12 mouse cellular contexts compared by ENCODE assay signal in genomic region chr7:133441169-133441568, GRCm38 (mm10).
DNase-seq lines count a peak whose midpoint lies in the region; ATAC-seq lines count a peak whose summit lies in the region.
"Had no signal": no experiment of that assay in that cellular context is flagged by ENCODE, and none has a peak within 500 bp of the region (broad histone marks: within the 10 kb centered on the region; RNA-seq: fewer than 3 reads in every experiment).

No protein-coding gene starts in this region.

- H3K4me1 ChIP-seq in heart, embryonic 13.5 days = peaks cover 10% of the 10 kb centered on the region; the same call in 1 of the 2 replicates
- peaks cover 31% of the 10 kb centered on the region for H3K4me1 ChIP-seq in embryonic facial prominence, embryonic 13.5 days
- peaks cover 19% of the 10 kb centered on the region for H3K4me1 ChIP-seq in hindbrain, embryonic 13.5 days (replicated peaks)
- H3K4me1 ChIP-seq in midbrain, embryonic 14.5 days (ENCODE audit: control insufficient read depth, insufficient read depth, low read length) = peaks cover 20% of the 10 kb centered on the region
- H3K4me1 ChIP-seq: liver, embryonic 13.5 days had no signal

- no peak overlapping the region for H3K27ac ChIP-seq in heart, embryonic 13.5 days (replicated peaks)
- H3K27ac ChIP-seq in embryonic facial prominence, embryonic 13.5 days = peak overlapping the region; percentile 55; the same call in 1 of the 2 replicates
- peak overlapping the region; percentile 3; the same call in 1 of the 2 replicates for H3K27ac ChIP-seq in hindbrain, embryonic 13.5 days
- H3K27ac ChIP-seq in midbrain, embryonic 14.5 days (replicated peaks; ENCODE audit: low read depth, low read length) = 0 out of 2 replicates have a peak overlapping the region, but pooled peaks have one; percentile 1
- H3K27ac ChIP-seq: liver, embryonic 13.5 days; macrophage had no signal

- ATAC-seq in heart, embryonic 13.5 days (ENCODE audit: extremely low read depth, insufficient number of reproducible peaks, low FRiP score, low TSS enrichment) = no peak
- no peak for ATAC-seq in embryonic facial prominence, embryonic 13.5 days (ENCODE audit: insufficient number of reproducible peaks, insufficient read depth, low FRiP score, low TSS enrichment, low read depth)
- ATAC-seq in hindbrain, embryonic 13.5 days (ENCODE audit: low FRiP score) = no peak
- ATAC-seq in midbrain, embryonic 14.5 days (ENCODE audit: low FRiP score, low TSS enrichment) = no peak

- intact Hi-C loops in heart, postnatal 25 days (cut with DNase I) = no loop called here

- H3K4me3 ChIP-seq in heart, embryonic 13.5 days = no peak overlapping the region
- no peak overlapping the region for H3K4me3 ChIP-seq in embryonic facial prominence, embryonic 13.5 days
- no peak overlapping the region for H3K4me3 ChIP-seq in hindbrain, embryonic 13.5 days
- H3K4me3 ChIP-seq in midbrain, embryonic 14.5 days (replicated peaks; ENCODE audit: low read depth, low read length) = no peak overlapping the region
- H3K4me3 ChIP-seq: liver, embryonic 13.5 days had no signal

- WGBS in heart, embryonic 13.5 days = 78% methylated on average over 6 of the region's 6 CpGs
- 61% methylated on average over 6 of the region's 6 CpGs for WGBS in embryonic facial prominence, embryonic 13.5 days
- WGBS in hindbrain, embryonic 13.5 days = 53% methylated on average over 6 of the region's 6 CpGs
- 37% methylated on average over 6 of the region's 6 CpGs for WGBS in midbrain, embryonic 14.5 days

- no peak overlapping the region for H3K9ac ChIP-seq in heart, embryonic 13.5 days
- no peak overlapping the region for H3K9ac ChIP-seq in embryonic facial prominence, embryonic 13.5 days
- H3K9ac ChIP-seq in hindbrain, embryonic 13.5 days = peak overlapping the region; percentile 39
- no peak overlapping the region for H3K9ac ChIP-seq in midbrain, embryonic 14.5 days (replicated peaks; ENCODE audit: low read length)
- H3K9ac ChIP-seq: liver, embryonic 13.5 days had no signal

- H3K27me3 ChIP-seq in heart, embryonic 13.5 days (replicated peaks) = no peaks in the 10 kb centered on the region
- H3K27me3 ChIP-seq in embryonic facial prominence, embryonic 13.5 days = no peaks in the 10 kb centered on the region
- H3K27me3 ChIP-seq in hindbrain, embryonic 13.5 days = no peaks in the 10 kb centered on the region
- no peaks in the 10 kb centered on the region for H3K27me3 ChIP-seq in midbrain, embryonic 14.5 days (ENCODE audit: control insufficient read depth, insufficient read depth, low read length)
- H3K27me3 ChIP-seq: liver, embryonic 13.5 days had no signal

- peak overlapping the region; percentile 12 for H3K4me2 ChIP-seq in heart, embryonic 13.5 days
- peak overlapping the region; percentile 32 for H3K4me2 ChIP-seq in embryonic facial prominence, embryonic 13.5 days
- H3K4me2 ChIP-seq in hindbrain, embryonic 13.5 days = peak overlapping the region; percentile 35
- H3K4me2 ChIP-seq in midbrain, embryonic 14.5 days (ENCODE audit: low read length) = peak overlapping the region; percentile 40
- H3K4me2 ChIP-seq: liver, embryonic 13.5 days had no signal

- DNase-seq in heart, postnatal 25 days (ENCODE audit: low spot score) = no peak
- DNase-seq in midbrain, embryonic 14.5 days = peak; percentile 47
- DNase-seq in cerebellum, adult 9-11 months = no peak
- no peak for DNase-seq in thymus, postnatal 25 days
- DNase-seq in cerebellum, postnatal 36 days = no peak
- DNase-seq: adrenal gland, adult 2 months; kidney, adult 2 months; liver, embryonic 13.5 days had no signal

- 0 out of 2 replicates have a peak, but pooled peaks cover 3% of the 10 kb centered on the region for H3K9me3 ChIP-seq in heart, embryonic 13.5 days
- no peaks in the 10 kb centered on the region for H3K9me3 ChIP-seq in embryonic facial prominence, embryonic 13.5 days
- no peaks in the 10 kb centered on the region for H3K9me3 ChIP-seq in hindbrain, embryonic 13.5 days
- H3K9me3 ChIP-seq in midbrain, embryonic 14.5 days (ENCODE audit: control insufficient read depth, low read length) = no peaks in the 10 kb centered on the region
- H3K9me3 ChIP-seq: liver, embryonic 13.5 days had no signal

- H3K36me3 ChIP-seq in heart, embryonic 13.5 days = no peaks in the 10 kb centered on the region
- H3K36me3 ChIP-seq in embryonic facial prominence, embryonic 13.5 days = no peaks in the 10 kb centered on the region
- H3K36me3 ChIP-seq in hindbrain, embryonic 13.5 days = no peaks in the 10 kb centered on the region
- H3K36me3 ChIP-seq in midbrain, embryonic 14.5 days (ENCODE audit: control insufficient read depth, insufficient read depth, low read length) = no peaks in the 10 kb centered on the region
- H3K36me3 ChIP-seq: liver, embryonic 13.5 days had no signal
